Mouse (Mus musculus) cerebellum, adult 8-10 months (tissue): ENCODE measurements around the gene Mcm3.
"Not testable (repeated sequence)": the region's sequence is repeated elsewhere in the genome, so short reads cannot be mapped to it uniquely, and the experiment has no call there.

Source experiments
- DNase-seq: peaks from one replicate; pipeline ENCODE4 v3.0.0; 2022

The Mcm3 gene

DNA sequence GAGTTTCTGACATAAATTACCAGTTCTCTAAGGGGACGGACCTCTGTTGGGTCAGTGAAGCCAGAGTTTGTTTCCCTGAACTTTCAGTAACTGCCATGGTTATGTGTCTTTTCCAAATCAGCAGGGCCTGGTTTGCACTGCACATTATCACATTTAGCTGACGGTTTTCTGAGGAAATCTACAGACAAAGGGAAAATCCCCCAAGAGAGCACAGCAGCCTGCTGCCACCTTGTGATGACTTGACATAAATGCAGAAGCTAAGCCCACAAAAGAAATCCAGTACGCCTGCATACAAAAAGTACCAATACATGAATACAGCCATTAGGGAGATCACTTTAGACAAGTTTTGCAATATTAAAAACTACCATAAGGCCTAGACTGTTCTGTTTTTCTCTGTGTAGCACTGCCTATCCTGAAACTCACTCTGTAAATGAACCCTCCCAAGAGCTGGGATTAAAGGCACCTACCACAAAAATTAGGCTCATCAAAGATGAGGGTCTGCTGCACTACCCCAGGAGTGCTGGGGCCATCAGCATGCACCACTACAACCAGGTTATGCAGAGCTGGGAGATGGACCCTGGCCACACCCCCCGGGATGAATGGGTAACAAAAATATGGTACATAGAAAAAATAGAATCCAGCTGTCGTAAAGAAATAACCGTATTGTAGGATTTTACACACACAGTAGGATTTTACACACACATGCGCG lies 18.3 kb downstream of the Mcm3 start:
- no peak for DNase-seq

DNA sequence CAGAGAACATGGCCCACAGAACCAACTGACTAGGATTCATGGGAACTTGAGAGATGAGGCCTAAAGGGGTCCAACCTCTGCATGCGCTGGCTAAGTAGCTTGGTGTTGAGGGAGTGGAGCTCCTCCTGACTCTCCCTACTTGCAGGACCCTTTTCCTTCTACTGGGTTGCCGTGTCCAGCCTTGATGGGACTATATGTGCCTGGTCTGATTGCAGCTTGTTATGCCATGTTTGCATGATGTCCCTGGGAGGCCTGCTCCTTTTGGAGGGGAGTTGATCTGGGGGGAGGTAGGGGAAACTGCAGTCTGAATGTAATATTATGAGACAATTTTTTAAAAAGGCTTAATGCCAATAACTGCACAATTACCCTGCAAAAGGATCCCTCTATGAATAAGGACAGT lies 18.8 kb downstream of the Mcm3 start:
- DNase-seq = no peak

DNA sequence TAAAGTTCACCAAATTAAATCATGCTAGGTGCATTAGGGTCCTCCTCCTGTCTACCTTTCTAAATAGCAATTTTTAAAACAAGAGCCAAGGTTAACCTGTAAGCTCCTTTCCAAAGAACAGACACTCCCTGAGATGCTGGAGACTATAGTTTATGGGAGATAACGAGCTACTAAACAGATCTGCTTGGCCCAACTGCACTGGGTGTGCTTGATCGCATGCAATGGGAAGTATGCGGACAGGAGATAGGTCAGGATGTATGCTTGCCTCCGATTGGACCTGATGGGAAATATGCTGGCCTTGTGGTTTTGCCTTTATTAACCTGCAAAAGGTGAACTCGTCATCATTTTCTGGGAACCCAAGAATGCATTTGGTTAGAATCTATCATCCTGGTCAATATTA lies 24.9 kb downstream of the Mcm3 start:
- DNase-seq = no peak

- DNase-seq = no peak
Observed at GRCm38 (mm10) chr1:20794760-20795159, 25.4 kb downstream of the Mcm3 start.

- DNase-seq = no peak
Observed at GRCm38 (mm10) chr1:20791414-20791813, 28.7 kb downstream of the Mcm3 start.

GRCm38 (mm10) chr1:20790517-20790916 lies 29.6 kb downstream of the Mcm3 start, which contains the start of gene Il17f:
Gene Il17f (minus strand): TSS chr1:20790617.
- not testable (repeated sequence) for DNase-seq

GRCm38 (mm10) chr1:20788419-20788818 lies 31.7 kb downstream of the Mcm3 start:
- no peak for DNase-seq

- no peak for DNase-seq
Observed at GRCm38 (mm10) chr1:20787046-20787445, 33.1 kb downstream of the Mcm3 start.

DNA sequence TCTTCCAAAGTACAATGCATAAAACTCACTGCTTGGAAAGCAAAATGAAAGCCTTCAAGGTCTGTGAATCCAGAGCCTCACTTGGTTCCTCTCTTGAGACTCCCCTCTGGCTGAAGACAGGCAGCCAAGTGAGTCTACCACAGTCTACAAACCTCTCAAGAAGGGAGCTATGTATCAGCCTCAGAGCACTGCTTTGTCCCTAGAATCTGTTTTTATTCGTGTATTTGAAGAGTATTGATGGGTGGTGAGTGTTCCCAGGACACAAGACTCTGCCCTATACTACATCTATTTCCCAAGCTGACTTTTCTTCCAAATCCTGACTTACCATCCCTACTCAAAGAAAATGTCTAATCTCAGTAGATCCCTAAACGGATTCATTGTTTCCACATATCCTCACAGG lies 41.7 kb downstream of the Mcm3 start:
- DNase-seq = no peak

DNA sequence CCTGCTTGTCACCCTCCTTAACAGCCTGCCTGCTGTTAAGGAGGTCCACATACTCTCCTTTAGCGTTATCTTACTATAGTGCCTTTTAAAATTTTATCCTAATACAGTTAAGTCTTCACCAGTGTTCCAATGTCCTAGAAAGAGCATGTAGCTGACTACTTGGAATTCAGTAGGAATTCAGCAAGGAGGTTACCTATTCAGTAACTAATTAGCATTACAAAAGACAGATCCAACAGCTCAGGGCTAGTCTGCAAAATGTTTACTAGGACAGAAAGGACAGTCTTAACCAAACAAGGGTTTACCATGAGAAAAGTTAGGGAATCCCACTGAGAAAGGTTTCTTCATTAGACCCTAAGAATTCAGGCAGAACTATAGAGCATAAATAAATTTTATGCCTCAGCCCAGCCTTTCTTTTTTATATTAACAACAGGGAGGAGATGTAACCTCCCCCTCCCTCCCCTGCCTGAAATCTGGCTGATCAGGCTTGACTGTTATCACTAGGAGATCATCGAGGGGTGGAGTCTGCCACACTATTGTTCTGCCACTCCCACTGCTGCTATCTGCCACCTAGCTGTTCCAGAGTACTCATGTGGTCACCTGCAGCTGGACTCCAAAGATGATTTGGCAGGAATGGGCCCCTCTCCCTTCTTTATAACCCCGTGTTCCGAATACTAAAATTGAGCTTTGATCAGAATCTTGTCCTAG lies 45.9 kb downstream of the Mcm3 start:
- not testable (repeated sequence) for DNase-seq

GRCm38 (mm10) chr1:20766526-20766925 lies 53.6 kb downstream of the Mcm3 start:
- DNase-seq = no peak

- DNase-seq = no peak
Observed at GRCm38 (mm10) chr1:20761411-20761810, 58.7 kb downstream of the Mcm3 start.

GRCm38 (mm10) chr1:20760331-20760730 lies 59.8 kb downstream of the Mcm3 start:
- DNase-seq = no peak

- DNase-seq = no peak
Observed at GRCm38 (mm10) chr1:20759799-20760198, 60.3 kb downstream of the Mcm3 start.

DNA sequence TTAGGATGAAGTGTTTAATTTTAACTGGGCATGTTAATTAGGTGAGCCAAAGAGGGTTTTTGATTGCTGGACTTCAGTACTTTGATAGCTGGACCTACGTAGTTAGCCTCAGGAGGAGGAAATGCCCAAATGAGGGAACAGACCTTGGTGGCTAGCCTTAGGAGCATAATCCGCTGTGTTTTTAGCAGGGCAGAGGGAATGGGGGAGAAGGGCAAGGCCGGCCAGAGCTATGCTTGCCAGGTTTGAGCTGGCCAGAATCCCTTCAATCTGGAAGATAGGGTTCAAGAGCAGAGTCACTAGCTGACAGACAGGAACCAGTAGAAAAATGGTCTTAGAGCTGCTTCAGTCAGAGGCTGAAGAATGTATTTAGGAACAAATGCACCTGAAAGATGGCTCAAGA lies 62.5 kb downstream of the Mcm3 start:
- DNase-seq = no peak

DNA sequence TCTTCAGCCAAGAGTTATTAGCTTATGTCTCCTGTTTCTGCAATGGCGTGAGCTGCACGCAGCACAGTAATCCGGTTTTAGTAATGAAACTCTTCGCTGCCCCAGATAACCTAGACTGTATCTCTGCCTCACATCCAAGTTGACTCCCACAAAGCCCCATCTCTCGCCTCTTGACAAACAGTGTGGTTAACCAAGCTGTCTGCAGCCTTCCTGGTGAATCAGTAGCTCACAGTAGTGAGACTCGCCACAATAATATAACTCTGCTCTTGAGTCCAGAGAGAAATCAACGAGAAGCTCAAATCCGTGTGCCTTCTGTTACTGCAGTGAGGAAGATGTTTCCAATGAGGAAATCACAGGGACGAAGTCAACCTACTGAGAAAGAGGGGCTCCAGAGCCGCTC lies 65.7 kb downstream of the Mcm3 start:
- no peak for DNase-seq
